ENCODE assay signal across 10 mouse cellular contexts in genomic region chr4:141316023-141316422, GRCm38 (mm10). TPM values are rescaled to one million over a fixed set of nuclear protein-coding genes. Genes with fewer than 3 reads are reported as not detected.
DNase-seq lines count a peak whose midpoint lies in the region; ATAC-seq and TF ChIP-seq lines count a peak whose summit lies in the region.
"Had no signal": no experiment of that assay in that cellular context is flagged by ENCODE, and none has a peak within 500 bp of the region (broad histone marks: within the 10 kb centered on the region; RNA-seq: fewer than 3 reads in every experiment).

No protein-coding gene starts in this region.

- DNase-seq in cerebellum, adult 11 months: peak; percentile 22
- peak; percentile 46 for DNase-seq in lung, embryonic 14.5 days
- no peak for DNase-seq in lung, postnatal 25 days (ENCODE audit: low spot score)
- peak; percentile 51 for DNase-seq in lung, postnatal 10 days
- no peak for DNase-seq in T-cell, adult 2 months (ENCODE audit: low spot score)
- DNase-seq in spleen, postnatal 4 days (ENCODE audit: low spot score in 2 of 2): no peak
- DNase-seq: layer of hippocampus, adult 9-11 months had no signal

- H3K4me2 ChIP-seq in lung, embryonic 14.5 days: no peak overlapping the region
- H3K4me2 ChIP-seq in heart, embryonic 13.5 days: no peak overlapping the region

- H3K9ac ChIP-seq in lung, embryonic 14.5 days: no peak overlapping the region
- H3K9ac ChIP-seq in heart, embryonic 13.5 days: peak overlapping the region; percentile 10; the same call in 1 of the 2 replicates
- H3K9ac ChIP-seq: liver, embryonic 14.5 days had no signal

- no peak for ATAC-seq in cerebellum, adult (ENCODE audit: insufficient number of reproducible peaks, low FRiP score, low TSS enrichment)
- no peak for ATAC-seq in lung, embryonic 14.5 days (ENCODE audit: insufficient read depth)
- no peak for ATAC-seq in heart, embryonic 13.5 days (ENCODE audit: extremely low read depth, insufficient number of reproducible peaks, low FRiP score, low TSS enrichment)

- WGBS in lung, embryonic 14.5 days: 61% methylated on average over 7 of the region's 7 CpGs
- WGBS in heart, embryonic 13.5 days: 51% methylated on average over 7 of the region's 7 CpGs

- no peaks in the 10 kb centered on the region for H3K27me3 ChIP-seq in lung, embryonic 14.5 days (ENCODE audit: insufficient read depth, low read length)
- no peaks in the 10 kb centered on the region for H3K27me3 ChIP-seq in heart, embryonic 13.5 days (replicated peaks)

- H3K36me3 ChIP-seq in lung, embryonic 14.5 days (ENCODE audit: insufficient read depth): peaks cover 33% of the 10 kb centered on the region
- H3K36me3 ChIP-seq in heart, embryonic 13.5 days: peaks cover 44% of the 10 kb centered on the region

- TF ChIP-seq CTCF in lung, embryonic 14.5 days (IDR thresholded peaks at IDR 0.05; ENCODE audit: low read depth): no peak

- H3K4me3 ChIP-seq in lung, embryonic 14.5 days (ENCODE audit: low read depth, low read length): no peak overlapping the region
- no peak overlapping the region for H3K4me3 ChIP-seq in heart, embryonic 13.5 days

- peaks cover 4% of the 10 kb centered on the region for H3K4me1 ChIP-seq in lung, embryonic 14.5 days (ENCODE audit: insufficient read depth)
- peaks cover 58% of the 10 kb centered on the region for H3K4me1 ChIP-seq in heart, embryonic 13.5 days

- H3K27ac ChIP-seq in lung, embryonic 14.5 days (ENCODE audit: low read depth): peak overlapping the region; percentile 50; the same call in 1 of the 2 replicates
- peak overlapping the region; percentile 59 for H3K27ac ChIP-seq in heart, embryonic 13.5 days (replicated peaks)
- H3K27ac ChIP-seq: liver, embryonic 14.5 days had no signal

- H3K9me3 ChIP-seq in lung, embryonic 14.5 days (ENCODE audit: low read depth, low read length): no peaks in the 10 kb centered on the region
- no peaks in the 10 kb centered on the region for H3K9me3 ChIP-seq in heart, embryonic 13.5 days

RNA-seq across cellular contexts. Expression of gene Epha2, which starts 15.0 kb away (rescaled TPM):
- 6.9 and 7.6 TPM in 2 replicates for polyA plus RNA-seq in lung, embryonic 14.5 days (2014; fragmentation: Nextera tagmentation; extraction: Ambion mirVana)
- polyA plus RNA-seq in heart, embryonic 13.5 days (2015; fragmentation: Nextera tagmentation; extraction: Ambion mirVana): 4.0 and 4.3 TPM in 2 replicates

RNA-seq across cellular contexts. Expression of gene Fam131c, which starts 52.0 kb away (rescaled TPM):
- polyA plus RNA-seq in lung, embryonic 14.5 days (2014; fragmentation: Nextera tagmentation; extraction: Ambion mirVana): 3.2 and 4.2 TPM in 2 replicates
- 1.2 TPM in 2 replicates for polyA plus RNA-seq in heart, embryonic 13.5 days (2015; fragmentation: Nextera tagmentation; extraction: Ambion mirVana)

Comparison
In these comparisons a context has a peak if more than half of its experiments do, and no peak if none do; other contexts are left out.
1. DNase-seq: peak in cerebellum, adult 11 months (single experiment), lung, embryonic 14.5 days (single experiment) and lung, postnatal 10 days (single experiment); none in lung, postnatal 25 days (single experiment), T-cell, adult 2 months (single experiment) and spleen, postnatal 4 days (0 of 2).